Mouse (Mus musculus) neural tube, embryonic 14.5 days (tissue): ENCODE data around the gene Abhd17c. TPM values are rescaled to one million over a fixed set of nuclear protein-coding genes. Genes with fewer than 3 reads are reported as not detected.

Experiments
- ATAC-seq: fragments of 200-750 bp; cut with Nextera tagmentation; 2 replicates; pipeline ENCODE4 v1.8.0; 2017; ENCODE audit warnings: low read depth, mild to moderate bottlenecking, moderate TSS enrichment, moderate library complexity
- H3K27ac ChIP-seq: fragments of 300-500 bp; sonication (generic); 2 replicates; pipeline ENCODE4 v1.5.1; 2014; ENCODE audit warnings: low read depth, mild to moderate bottlenecking, control low read depth, low read length, moderate library complexity, mixed read lengths
- H3K27me3 ChIP-seq: fragments of 300-500 bp; sonication (generic); 2 replicates; pipeline ENCODE4 v1.6.1; 2014; ENCODE audit warnings: low read length; ENCODE audit not compliant: control insufficient read depth, insufficient read depth
- H3K36me3 ChIP-seq: fragments of 300-500 bp; sonication (generic); 2 replicates; pipeline ENCODE4 v1.6.1; 2014; ENCODE audit warnings: low read length, mixed read lengths; ENCODE audit not compliant: control insufficient read depth, insufficient read depth
- H3K4me1 ChIP-seq: fragments of 300-500 bp; sonication (generic); 2 replicates; pipeline ENCODE4 v1.6.1; 2014; ENCODE audit warnings: low read length; ENCODE audit not compliant: control insufficient read depth, insufficient read depth
- H3K4me2 ChIP-seq: fragments of 300-500 bp; sonication (generic); 2 replicates; pipeline ENCODE4 v1.6.1; 2014; ENCODE audit warnings: mild to moderate bottlenecking, low read depth, low read length, control low read depth
- H3K4me3 ChIP-seq: fragments of 300-500 bp; sonication (generic); 2 replicates; pipeline ENCODE4 v1.5.1; 2014; ENCODE audit warnings: low read depth, low read length, control low read depth, mixed read lengths
- H3K9ac ChIP-seq: fragments of 300-500 bp; sonication (generic); replicated peaks from 2 replicates; pipeline ENCODE4 v1.6.1; 2014; ENCODE audit warnings: low read depth, mild to moderate bottlenecking, control low read depth, low read length, mixed read lengths
- H3K9me3 ChIP-seq: fragments of 300-500 bp; sonication (generic); 2 replicates; pipeline ENCODE4 v1.6.1; 2016; ENCODE audit warnings: low read length; ENCODE audit not compliant: control insufficient read depth
- WGBS: fragments of 180-500 bp; shearing (Covaris S2); extraction: QIAGEN DNeasy Blood & Tissue Kit; methylation state at CpG from one replicate; pipeline ENCODE4 v1.1.7; 2014; 5-methylcytosine and 5-hydroxymethylcytosine counted together
- polyA plus RNA-seq: library from polyadenylated mRNA; unstranded; fragments of >200 nt; fragmentation: Nextera tagmentation; extraction: Ambion mirVana; gene quantifications from 2 replicates; pipeline ENCODE4 v1.2.1, GENCODE M21; 2014

The Abhd17c gene
- polyA plus RNA-seq, 1 experiment from 2014 or later: 39.7 TPM

GRCm38 (mm10) chr7:84100672-84101071 is 51.0 kb downstream of the Abhd17c start:
- Histone ChIP-seq H3K27me3 (no peaks in the 10 kb centered on the region), H3K36me3 (no peaks in the 10 kb centered on the region), H3K27ac (no peak overlapping the region), H3K4me3 (no peak overlapping the region), H3K4me1 (no peaks in the 10 kb centered on the region), H3K4me2 (no peak overlapping the region), H3K9ac (no peak overlapping the region), H3K9me3 (no peaks in the 10 kb centered on the region)
- ATAC-seq: no peak
- WGBS: 89% methylated on average over 3 of the region's 3 CpGs

GRCm38 (mm10) chr7:84098098-84098497 is 53.6 kb downstream of the Abhd17c start:
- H3K9ac ChIP-seq: no peak overlapping the region
- WGBS: 93% methylated on average over 1 of the region's 1 CpGs
- no peak overlapping the region for H3K27ac ChIP-seq
- ATAC-seq: no peak
- no peaks in the 10 kb centered on the region for H3K4me1 ChIP-seq
- no peaks in the 10 kb centered on the region for H3K27me3 ChIP-seq
- H3K4me2 ChIP-seq: no peak overlapping the region
- no peaks in the 10 kb centered on the region for H3K9me3 ChIP-seq
- H3K4me3 ChIP-seq: no peak overlapping the region
- H3K36me3 ChIP-seq: no peaks in the 10 kb centered on the region

DNA sequence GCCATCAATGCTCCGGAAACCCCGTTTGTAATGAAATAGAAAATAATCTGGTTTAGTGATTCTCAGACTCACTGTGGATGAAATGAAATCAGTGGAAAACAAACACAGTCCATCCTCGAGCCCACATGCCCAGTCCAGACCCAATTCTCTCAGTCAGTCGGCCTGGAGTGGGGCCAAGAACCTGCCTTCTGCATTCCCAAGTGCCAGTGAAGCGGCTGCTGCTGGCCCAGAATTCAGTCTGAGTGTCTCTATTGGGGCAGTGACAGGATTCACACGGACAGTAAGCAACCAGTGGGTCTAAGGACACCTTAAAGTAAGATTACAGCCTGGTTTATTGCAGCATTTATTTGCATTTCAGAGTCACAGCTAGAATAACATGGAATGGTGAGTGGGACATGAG is 55.2 kb downstream of the Abhd17c start:
- 71% methylated on average over 6 of the region's 6 CpGs for WGBS
- no peak overlapping the region for H3K9ac ChIP-seq
- no peaks in the 10 kb centered on the region for H3K9me3 ChIP-seq
- H3K4me1 ChIP-seq: no peaks in the 10 kb centered on the region
- no peak for ATAC-seq
- no peaks in the 10 kb centered on the region for H3K27me3 ChIP-seq
- no peak overlapping the region for H3K4me2 ChIP-seq
- H3K27ac ChIP-seq: no peak overlapping the region
- no peaks in the 10 kb centered on the region for H3K36me3 ChIP-seq
- no peak overlapping the region for H3K4me3 ChIP-seq

DNA sequence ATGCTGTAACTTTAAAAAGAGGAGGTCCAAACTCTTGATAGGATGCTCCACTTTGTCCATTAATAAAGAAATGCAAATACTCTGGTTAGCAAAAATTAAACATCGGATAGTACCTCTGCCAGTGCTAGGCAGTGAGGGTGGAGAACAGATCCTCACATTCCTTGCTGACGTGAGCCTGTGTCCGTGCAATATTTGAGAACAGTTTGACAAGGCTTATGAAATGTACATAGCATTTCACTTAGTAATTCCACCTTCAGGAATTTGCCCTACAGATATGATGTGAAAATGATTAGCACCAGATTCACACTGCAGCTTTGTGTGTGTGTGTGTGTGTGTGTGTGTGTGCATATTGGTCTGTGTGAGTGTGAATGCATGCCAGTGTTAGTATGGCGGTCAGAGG is 60.9 kb downstream of the Abhd17c start:
- Histone ChIP-seq H3K27me3 (no peaks in the 10 kb centered on the region), H3K9me3 (no peaks in the 10 kb centered on the region), H3K4me1 (peaks cover 3% of the 10 kb centered on the region; the same call in 1 of the 2 replicates), H3K4me2 (no peak overlapping the region), H3K9ac (no peak overlapping the region), H3K4me3 (no peak overlapping the region), H3K36me3 (no peaks in the 10 kb centered on the region), H3K27ac (no peak overlapping the region)
- WGBS: 86% methylated on average over 4 of the region's 4 CpGs
- ATAC-seq: no peak

DNA sequence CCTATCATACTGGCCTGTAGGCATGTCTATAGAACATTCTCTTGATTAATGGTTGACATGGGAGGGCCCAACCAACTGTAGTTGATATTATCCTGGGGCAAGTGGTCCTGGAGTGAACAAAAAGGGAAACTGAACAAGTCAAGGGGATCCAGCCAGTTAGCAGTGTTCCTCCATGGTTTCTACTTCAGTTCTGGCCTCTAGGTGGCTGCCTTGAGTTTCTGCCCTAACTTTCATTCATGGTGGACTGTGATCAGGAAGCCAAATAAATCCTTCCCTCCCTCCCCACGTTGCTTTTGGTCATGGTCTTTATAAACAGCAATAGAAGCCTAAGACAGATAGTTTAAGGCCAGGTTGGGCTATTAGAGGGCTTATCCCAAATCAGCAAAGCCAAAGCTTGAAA is 61.9 kb downstream of the Abhd17c start:
- H3K4me2 ChIP-seq: no peak overlapping the region
- WGBS: 13% methylated on average over 1 of the region's 1 CpGs
- H3K27me3 ChIP-seq: peaks cover 7% of the 10 kb centered on the region
- H3K27ac ChIP-seq: no peak overlapping the region
- no peak overlapping the region for H3K4me3 ChIP-seq
- peaks cover 10% of the 10 kb centered on the region for H3K4me1 ChIP-seq
- H3K9ac ChIP-seq: no peak overlapping the region
- H3K9me3 ChIP-seq: no peaks in the 10 kb centered on the region
- no peaks in the 10 kb centered on the region for H3K36me3 ChIP-seq
- ATAC-seq: no peak

- no peaks in the 10 kb centered on the region for H3K9me3 ChIP-seq
Observed at GRCm38 (mm10) chr7:84088971-84089370, 62.7 kb downstream of the Abhd17c start.

GRCm38 (mm10) chr7:84088191-84088590 is 63.5 kb downstream of the Abhd17c start:
- peaks cover 10% of the 10 kb centered on the region for H3K4me1 ChIP-seq
- ATAC-seq: no peak
- no peak overlapping the region for H3K9ac ChIP-seq
- no peaks in the 10 kb centered on the region for H3K9me3 ChIP-seq
- no peaks in the 10 kb centered on the region for H3K36me3 ChIP-seq
- H3K27me3 ChIP-seq: peaks cover 8% of the 10 kb centered on the region
- no peak overlapping the region for H3K27ac ChIP-seq
- no peak overlapping the region for H3K4me2 ChIP-seq
- H3K4me3 ChIP-seq: no peak overlapping the region
- WGBS: 88% methylated on average over 3 of the region's 3 CpGs

More at GRCm38 (mm10) chr7:84088971-84089370, 62.7 kb downstream of the Abhd17c start:
- Histone ChIP-seq H3K4me1 (peaks cover 10% of the 10 kb centered on the region), H3K36me3 (no peaks in the 10 kb centered on the region), H3K4me3 (no peak overlapping the region), H3K9ac (no peak overlapping the region), H3K27me3 (peaks cover 8% of the 10 kb centered on the region), H3K27ac (no peak overlapping the region), H3K4me2 (no peak overlapping the region)
- ATAC-seq: no peak
- WGBS: 19% methylated on average over 4 of the region's 4 CpGs

DNA sequence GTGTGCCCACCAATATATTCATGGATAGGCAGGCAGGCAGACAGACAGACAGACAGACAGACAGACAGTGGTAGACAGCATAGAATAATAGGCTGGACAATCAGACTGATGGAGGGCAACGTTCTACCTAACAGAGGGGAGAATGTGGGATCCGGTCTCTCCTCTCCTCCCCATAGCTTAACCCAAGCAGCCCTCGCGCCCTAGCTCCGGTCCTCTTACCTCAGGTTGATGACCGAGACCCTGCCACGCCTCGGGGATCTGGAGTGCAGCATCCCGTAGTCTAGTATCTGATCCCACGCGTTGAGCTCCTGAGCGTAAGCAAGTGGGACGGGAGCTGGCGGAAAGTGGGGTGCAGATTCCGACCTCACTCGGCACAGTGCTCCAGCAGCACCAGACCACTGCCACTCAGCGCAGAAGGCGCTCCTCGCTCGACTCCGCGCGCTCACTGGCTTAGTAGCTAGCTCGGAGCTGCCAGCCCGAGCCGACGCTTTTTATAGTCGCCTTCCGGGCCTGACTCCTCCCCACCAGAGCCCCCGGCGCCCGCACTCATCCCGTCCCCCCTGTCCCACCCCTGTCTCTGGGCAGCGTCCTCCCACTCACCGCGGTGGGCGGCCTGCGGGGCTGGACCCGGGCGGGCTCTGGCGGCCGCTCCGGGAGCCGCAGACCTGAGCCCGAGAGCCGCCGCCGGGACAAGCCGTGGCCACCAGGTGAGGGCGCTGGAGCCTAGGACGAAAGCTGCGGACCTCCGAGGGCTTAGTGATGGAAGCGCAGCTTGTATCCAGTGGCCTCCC is 65.5 kb downstream of the Abhd17c start, which contains the start of gene Cemip:
Gene Cemip (minus strand): TSS at position 464 of the 791 bp plus-strand sequence.
- Histone ChIP-seq H3K4me3 (peak within 1 kb of the TSS; percentile 44), H3K9me3 (no peaks in the 10 kb centered on the region), H3K4me1 (peaks cover 10% of the 10 kb centered on the region), H3K27me3 (peaks cover 8% of the 10 kb centered on the region), H3K9ac (peak within 1 kb of the TSS; percentile 53), H3K4me2 (peak within 1 kb of the TSS; percentile 87), H3K36me3 (no peaks in the 10 kb centered on the region), H3K27ac (no peak within 1 kb of the TSS)
- ATAC-seq: peak; percentile 90
- 3% methylated on average over 54 of the region's 54 CpGs for WGBS
